Mouse (Mus musculus) neural tube, embryonic 12.5 days (tissue): ENCODE data around the gene Afdn. TPM values are rescaled to one million over a fixed set of nuclear protein-coding genes. Genes with fewer than 3 reads are reported as not detected.
"Not testable (repeated sequence)": the region's sequence is repeated elsewhere in the genome, so short reads cannot be mapped to it uniquely, and the experiment has no call there.

ENCODE experiments used
- ATAC-seq: fragments of 200-750 bp; cut with Nextera tagmentation; 2 replicates; pipeline ENCODE4 v1.8.0; 2017; ENCODE audit warnings: low read depth, mild to moderate bottlenecking, moderate TSS enrichment, moderate library complexity; ENCODE audit not compliant: low FRiP score
- H3K27ac ChIP-seq: fragments of 300-500 bp; sonication (generic); 2 replicates; pipeline ENCODE4 v1.5.1; 2016
- H3K27me3 ChIP-seq: fragments of 300-500 bp; sonication (generic); replicated peaks from 2 replicates; pipeline ENCODE4 v1.6.1; 2016; ENCODE audit warnings: mild to moderate bottlenecking
- H3K36me3 ChIP-seq: fragments of 300-500 bp; sonication (generic); 2 replicates; pipeline ENCODE4 v1.6.1; 2016; ENCODE audit warnings: mild to moderate bottlenecking
- H3K4me1 ChIP-seq: fragments of 300-500 bp; sonication (generic); 2 replicates; pipeline ENCODE4 v1.6.1; 2016
- H3K4me2 ChIP-seq: fragments of 300-500 bp; sonication (generic); replicated peaks from 2 replicates; pipeline ENCODE4 v1.6.1; 2016; ENCODE audit warnings: mild to moderate bottlenecking
- H3K4me3 ChIP-seq: fragments of 300-500 bp; sonication (generic); 2 replicates; pipeline ENCODE4 v1.5.1; 2016
- H3K9ac ChIP-seq: fragments of 300-500 bp; sonication (generic); 2 replicates; pipeline ENCODE4 v1.6.1; 2016; ENCODE audit warnings: mild to moderate bottlenecking
- H3K9me3 ChIP-seq: fragments of 300-500 bp; sonication (generic); 2 replicates; pipeline ENCODE4 v1.6.1; 2016; ENCODE audit warnings: mild to moderate bottlenecking
- WGBS: fragments of 180-500 bp; shearing (Covaris S2); methylation state at CpG from one replicate; pipeline ENCODE4 v1.1.7; 2016; 5-methylcytosine and 5-hydroxymethylcytosine counted together
- polyA plus RNA-seq: library from polyadenylated mRNA; unstranded; fragments of >200 nt; fragmentation: Nextera tagmentation; extraction: Ambion mirVana; gene quantifications from 2 replicates; pipeline ENCODE4 v1.2.1, GENCODE M21; 2016

Gene Afdn
- polyA plus RNA-seq, 1 experiment from 2014 or later = 151 TPM

DNA sequence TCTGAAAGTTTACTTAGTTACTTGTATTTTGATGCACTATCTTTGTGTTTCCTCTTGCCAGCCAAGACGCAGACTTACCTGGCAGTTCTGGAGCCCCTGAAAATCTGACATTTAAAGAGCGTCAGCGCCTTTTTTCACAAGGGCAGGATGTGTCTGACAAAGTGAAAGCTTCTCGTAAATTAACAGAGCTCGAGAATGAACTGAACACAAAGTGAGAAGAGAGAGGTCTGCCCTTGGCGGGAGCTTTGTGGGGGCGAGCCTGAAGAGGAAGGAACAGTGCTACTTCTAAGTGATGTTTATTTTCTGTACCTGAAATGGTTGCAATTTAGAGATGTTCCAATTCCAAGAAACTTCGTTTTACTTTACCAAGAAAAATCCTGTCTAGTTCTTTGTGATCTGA is 143.5 kb downstream of the Afdn start:
- Histone ChIP-seq H3K4me1 (no peaks in the 10 kb centered on the region), H3K9me3 (no peaks in the 10 kb centered on the region), H3K27ac (no peak overlapping the region), H3K27me3 (no peaks in the 10 kb centered on the region), H3K4me2 (no peak overlapping the region), H3K4me3 (no peak overlapping the region), H3K9ac (no peak overlapping the region), H3K36me3 (peaks cover 45% of the 10 kb centered on the region)
- ATAC-seq = no peak
- WGBS = 82% methylated on average over 8 of the region's 8 CpGs

DNA sequence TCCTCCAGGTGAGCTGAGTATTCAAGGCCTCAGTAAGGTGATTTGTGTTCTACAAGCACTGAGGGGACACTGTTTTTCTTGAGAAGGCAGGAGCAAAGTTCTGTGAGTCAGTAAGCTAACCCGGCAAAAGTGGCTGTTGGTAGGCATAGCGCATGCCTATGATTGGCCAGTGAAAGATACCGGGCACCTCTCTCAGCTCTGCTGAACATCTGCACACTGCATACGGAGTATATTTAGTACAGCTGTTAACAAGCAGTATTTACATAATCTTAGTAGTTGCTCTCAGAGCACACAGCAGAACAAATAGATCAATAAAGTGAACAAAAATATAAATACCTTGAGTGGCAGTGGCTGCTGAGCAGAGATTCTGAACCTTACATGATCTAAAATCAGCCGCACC is 146.7 kb downstream of the Afdn start:
- H3K4me3 ChIP-seq = no peak overlapping the region
- no peaks in the 10 kb centered on the region for H3K4me1 ChIP-seq
- H3K27ac ChIP-seq = no peak overlapping the region
- H3K9me3 ChIP-seq = no peaks in the 10 kb centered on the region
- H3K4me2 ChIP-seq = no peak overlapping the region
- no peak overlapping the region for H3K9ac ChIP-seq
- ATAC-seq = no peak
- H3K36me3 ChIP-seq = peaks cover 36% of the 10 kb centered on the region
- H3K27me3 ChIP-seq = no peaks in the 10 kb centered on the region
- WGBS = 96% methylated on average over 5 of the region's 5 CpGs

DNA sequence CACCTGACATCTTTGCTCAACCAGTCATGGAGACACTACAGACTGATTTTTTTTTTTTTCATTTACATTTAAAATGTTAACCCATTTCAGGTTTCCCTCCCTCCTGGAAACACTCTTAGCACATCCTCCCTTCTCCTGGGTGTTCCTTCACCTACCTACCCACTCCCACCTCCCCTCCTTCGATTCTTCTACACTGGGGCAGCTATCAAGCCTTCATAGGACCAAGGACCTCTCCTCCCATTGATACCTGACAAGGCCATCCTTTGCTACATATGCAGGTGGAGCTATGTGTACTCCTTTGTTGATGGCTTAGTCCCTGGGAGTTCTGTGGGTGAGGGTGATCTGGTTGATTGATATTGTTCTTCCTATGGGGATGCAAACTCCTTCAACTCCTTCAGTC is 147.3 kb downstream of the Afdn start:
- no peaks in the 10 kb centered on the region for H3K27me3 ChIP-seq
- H3K9ac ChIP-seq = no peak overlapping the region
- H3K4me2 ChIP-seq = no peak overlapping the region
- WGBS = 87% methylated on average over 1 of the region's 1 CpGs
- no peak for ATAC-seq
- no peak overlapping the region for H3K4me3 ChIP-seq
- H3K36me3 ChIP-seq = peaks cover 32% of the 10 kb centered on the region
- H3K4me1 ChIP-seq = no peaks in the 10 kb centered on the region
- no peaks in the 10 kb centered on the region for H3K9me3 ChIP-seq
- H3K27ac ChIP-seq = no peak overlapping the region

DNA sequence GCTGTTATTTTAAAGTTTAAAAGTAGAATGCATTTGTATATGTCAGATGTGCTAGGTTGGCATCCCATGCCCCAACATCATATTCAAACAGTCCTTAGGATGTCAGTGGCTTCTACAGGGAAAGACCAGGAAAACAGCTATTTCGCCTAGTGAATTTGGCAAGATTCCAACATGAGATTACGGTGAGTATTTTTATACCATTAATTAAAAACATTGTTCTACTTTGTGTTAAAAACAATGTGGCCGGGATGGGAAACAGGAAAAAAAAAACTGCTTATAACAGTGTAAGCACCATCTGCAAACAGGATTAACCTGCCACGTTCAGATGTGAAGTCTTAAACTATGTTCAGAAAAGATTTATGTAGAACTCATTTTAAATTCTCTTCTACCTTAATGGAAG is 153.6 kb downstream of the Afdn start:
- H3K4me2 ChIP-seq = no peak overlapping the region
- no peak overlapping the region for H3K4me3 ChIP-seq
- no peaks in the 10 kb centered on the region for H3K36me3 ChIP-seq
- no peaks in the 10 kb centered on the region for H3K9me3 ChIP-seq
- H3K27me3 ChIP-seq = no peaks in the 10 kb centered on the region
- WGBS = 83% methylated on average over 4 of the region's 4 CpGs
- no peaks in the 10 kb centered on the region for H3K4me1 ChIP-seq
- no peak overlapping the region for H3K9ac ChIP-seq
- H3K27ac ChIP-seq = no peak overlapping the region
- no peak for ATAC-seq

DNA sequence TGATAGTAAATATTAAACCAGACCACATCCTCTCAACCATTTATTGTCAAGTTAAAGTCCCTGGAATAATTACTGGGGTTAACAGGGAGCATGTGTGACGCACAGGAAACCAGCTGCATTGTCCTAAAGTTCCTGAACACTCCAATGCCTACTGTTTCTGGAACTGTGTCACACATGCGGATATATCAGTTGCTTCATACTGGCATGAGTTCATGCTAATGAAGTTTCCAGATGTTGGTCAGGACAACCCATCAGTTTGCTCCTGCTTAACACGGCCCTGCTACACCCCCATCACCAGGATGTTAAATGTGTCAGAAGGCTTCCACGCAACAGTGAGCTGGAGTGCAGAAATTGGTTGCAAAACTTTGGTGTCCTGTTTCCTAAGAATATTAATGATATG is 154.2 kb downstream of the Afdn start:
- Histone ChIP-seq H3K27ac (no peak overlapping the region), H3K4me3 (no peak overlapping the region), H3K27me3 (no peaks in the 10 kb centered on the region), H3K4me2 (no peak overlapping the region), H3K36me3 (no peaks in the 10 kb centered on the region), H3K9me3 (no peaks in the 10 kb centered on the region), H3K9ac (no peak overlapping the region), H3K4me1 (no peaks in the 10 kb centered on the region)
- WGBS = 75% methylated on average over 4 of the region's 4 CpGs
- ATAC-seq = no peak

DNA sequence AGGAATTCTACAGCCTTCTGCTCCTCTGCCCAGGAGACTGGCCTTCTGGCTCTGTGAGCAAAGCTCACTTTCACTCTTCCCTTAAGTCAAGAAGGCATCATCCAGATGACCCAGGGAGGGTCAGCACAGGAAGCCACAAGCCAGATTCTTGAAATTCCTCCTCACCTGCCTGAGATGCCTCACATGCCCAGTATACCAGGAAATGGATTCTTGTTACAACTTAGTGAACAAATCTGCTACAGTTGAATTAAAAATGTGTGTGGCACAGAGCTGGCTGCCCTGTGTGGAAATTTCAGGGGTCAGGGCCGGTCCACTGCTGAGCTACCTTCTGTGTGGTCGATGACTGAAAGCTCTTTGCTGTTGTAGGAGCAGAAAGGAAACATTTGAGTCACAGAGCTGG is 160.4 kb downstream of the Afdn start:
- Histone ChIP-seq H3K9me3 (no peaks in the 10 kb centered on the region), H3K4me3 (no peak overlapping the region), H3K9ac (no peak overlapping the region), H3K36me3 (no peaks in the 10 kb centered on the region), H3K4me2 (no peak overlapping the region), H3K4me1 (no peaks in the 10 kb centered on the region), H3K27me3 (no peaks in the 10 kb centered on the region), H3K27ac (no peak overlapping the region)
- no peak for ATAC-seq
- 83% methylated on average over 2 of the region's 2 CpGs for WGBS

DNA sequence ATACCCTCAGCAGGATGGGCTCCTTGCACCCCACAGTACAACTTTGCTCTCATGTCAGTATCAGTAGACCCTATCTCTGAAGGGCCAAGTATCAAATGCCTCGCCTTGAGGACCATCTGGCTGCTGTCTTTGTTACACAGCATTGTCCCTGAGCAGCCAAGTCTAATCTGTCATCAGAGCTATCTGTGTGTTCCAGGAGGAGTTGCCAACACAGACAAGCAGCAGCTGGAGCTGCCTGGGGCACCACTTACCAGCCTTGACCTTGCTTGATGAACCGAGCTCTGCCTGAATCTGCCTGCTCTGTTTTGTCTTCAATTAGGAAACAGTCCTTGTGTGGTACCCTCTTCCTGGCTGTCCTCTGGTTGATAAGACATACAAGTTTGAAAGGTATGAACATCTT is 163.1 kb downstream of the Afdn start:
- no peak overlapping the region for H3K9ac ChIP-seq
- ATAC-seq = no peak
- 60% methylated on average over 2 of the region's 2 CpGs for WGBS
- H3K36me3 ChIP-seq = no peaks in the 10 kb centered on the region
- no peaks in the 10 kb centered on the region for H3K27me3 ChIP-seq
- no peaks in the 10 kb centered on the region for H3K4me1 ChIP-seq
- H3K4me3 ChIP-seq = no peak overlapping the region
- no peaks in the 10 kb centered on the region for H3K9me3 ChIP-seq
- H3K4me2 ChIP-seq = no peak overlapping the region
- H3K27ac ChIP-seq = no peak overlapping the region

DNA sequence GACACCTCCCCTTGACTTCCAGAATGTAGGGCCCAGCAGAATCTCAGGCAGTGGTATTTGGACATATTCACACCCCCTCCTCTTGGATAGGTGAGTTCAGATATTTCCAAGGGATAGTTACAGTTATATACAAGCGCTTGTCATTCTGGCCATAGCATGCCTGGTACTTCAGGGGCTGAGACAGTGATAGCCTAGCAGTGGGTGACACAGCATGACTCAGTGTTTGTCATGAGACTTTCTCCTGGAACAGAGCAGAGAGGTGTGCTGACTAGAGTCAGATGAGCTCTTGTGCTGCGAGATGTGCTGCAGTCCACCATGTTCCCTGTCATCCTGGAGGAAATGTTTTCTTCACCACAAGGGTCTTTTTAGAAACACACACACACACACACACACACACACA is 164.2 kb downstream of the Afdn start:
- 95% methylated on average over 2 of the region's 2 CpGs for WGBS

DNA sequence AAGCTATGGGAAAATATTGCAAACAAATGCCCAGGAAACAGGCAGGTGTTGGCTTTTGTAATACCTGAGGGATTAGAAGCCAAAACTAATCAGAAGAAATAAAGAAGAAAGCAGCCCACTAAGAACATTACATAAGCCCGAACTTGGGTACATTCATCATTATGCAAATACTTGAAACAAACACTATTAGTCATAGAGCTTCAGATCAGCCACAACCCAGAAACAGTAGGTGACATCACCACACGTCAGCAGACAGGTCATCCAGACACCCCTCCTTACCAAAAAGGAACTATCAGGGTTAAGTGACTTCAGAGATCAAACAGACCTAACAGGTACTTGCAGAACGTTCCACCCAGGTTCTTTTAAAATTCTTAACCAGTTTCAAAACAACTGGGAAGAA is 165.6 kb downstream of the Afdn start:
- WGBS = 68% methylated on average over 3 of the region's 3 CpGs
- no peak overlapping the region for H3K4me3 ChIP-seq
- H3K36me3 ChIP-seq = no peaks in the 10 kb centered on the region
- no peaks in the 10 kb centered on the region for H3K27me3 ChIP-seq
- no peak overlapping the region for H3K4me2 ChIP-seq
- no peak overlapping the region for H3K27ac ChIP-seq
- H3K4me1 ChIP-seq = no peaks in the 10 kb centered on the region
- no peak overlapping the region for H3K9ac ChIP-seq
- no peak for ATAC-seq
- H3K9me3 ChIP-seq = no peaks in the 10 kb centered on the region

More for the DNA sequence above, 164.2 kb downstream of the Afdn start:
- no peak for ATAC-seq
- Histone ChIP-seq H3K4me2 (no peak overlapping the region), H3K4me3 (no peak overlapping the region), H3K27ac (no peak overlapping the region), H3K9ac (no peak overlapping the region), H3K36me3 (no peaks in the 10 kb centered on the region), H3K27me3 (no peaks in the 10 kb centered on the region), H3K9me3 (no peaks in the 10 kb centered on the region), H3K4me1 (no peaks in the 10 kb centered on the region)

DNA sequence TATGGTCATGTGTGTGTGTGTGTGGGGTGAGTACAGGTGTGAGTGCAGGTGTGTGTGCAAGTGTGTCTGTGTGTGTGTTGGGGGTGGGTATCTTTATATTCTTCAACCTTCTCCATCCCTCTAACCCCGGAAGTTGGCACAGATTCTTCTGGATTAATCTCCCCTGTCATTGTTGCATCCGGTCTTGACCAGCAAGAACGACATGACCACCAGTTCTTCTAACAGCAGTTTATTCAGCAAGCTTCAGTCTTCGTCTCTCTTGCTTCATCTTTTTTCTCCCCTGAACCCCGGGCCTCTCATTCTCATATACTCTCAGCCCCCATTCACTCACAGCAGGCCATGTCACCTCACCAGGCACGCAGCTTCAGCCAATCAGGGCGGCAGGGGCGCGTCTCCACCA is 170.1 kb downstream of the Afdn start:
- Histone ChIP-seq H3K27ac (no peak overlapping the region), H3K4me1 (no peaks in the 10 kb centered on the region), H3K4me3 (no peak overlapping the region), H3K9me3 (no peaks in the 10 kb centered on the region), H3K4me2 (no peak overlapping the region), H3K36me3 (no peaks in the 10 kb centered on the region), H3K27me3 (no peaks in the 10 kb centered on the region), H3K9ac (no peak overlapping the region)
- 85% methylated on average over 9 of the region's 9 CpGs for WGBS
- no peak for ATAC-seq

DNA sequence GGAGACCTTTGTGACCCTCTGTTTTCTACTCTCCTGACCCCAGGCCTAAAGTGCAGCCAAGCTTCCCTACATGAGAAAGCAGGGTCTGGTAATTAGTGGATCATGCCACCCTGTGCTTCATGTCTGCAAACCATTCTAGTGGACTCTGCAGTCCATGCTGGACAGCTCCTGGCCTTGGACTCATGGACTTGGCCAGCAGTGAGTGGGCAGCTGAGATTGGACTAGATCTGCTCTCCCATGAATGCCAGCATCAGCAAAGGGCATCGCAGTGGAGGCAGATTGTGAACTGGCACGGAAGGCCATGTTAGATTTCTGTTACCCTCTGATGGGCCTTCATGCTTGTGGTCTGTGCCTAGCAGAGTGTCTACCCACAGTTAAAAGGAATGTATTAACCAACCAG is 175.0 kb downstream of the Afdn start:
- H3K4me3 ChIP-seq, H3K4me1 ChIP-seq, H3K36me3 ChIP-seq, H3K4me2 ChIP-seq, ATAC-seq, H3K9ac ChIP-seq, H3K27me3 ChIP-seq, H3K9me3 ChIP-seq, H3K27ac ChIP-seq: not testable (repeated sequence)
- WGBS = 94% methylated on average over 2 of the region's 2 CpGs

DNA sequence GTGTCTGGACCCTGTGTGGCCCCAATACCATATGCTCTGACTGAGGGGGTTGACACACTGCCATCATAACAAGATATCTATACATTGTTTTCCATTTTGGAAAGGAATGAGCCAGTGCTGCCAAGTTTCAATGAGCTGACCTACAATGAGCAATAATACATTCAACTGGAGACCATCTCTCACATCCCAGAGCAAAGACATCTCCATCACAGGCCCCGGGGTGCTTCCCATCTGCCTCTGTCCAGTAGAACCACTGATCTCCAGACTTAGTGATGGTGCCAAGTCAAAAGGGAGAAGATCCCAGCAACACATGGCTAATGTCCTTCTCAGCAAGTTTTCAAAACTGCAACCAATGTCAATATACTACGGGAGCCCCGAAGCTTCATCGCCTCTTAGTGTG is 177.4 kb downstream of the Afdn start:
- ATAC-seq = no peak
- Histone ChIP-seq H3K9me3 (no peaks in the 10 kb centered on the region), H3K27ac (no peak overlapping the region), H3K4me1 (no peaks in the 10 kb centered on the region), H3K27me3 (no peaks in the 10 kb centered on the region), H3K4me2 (no peak overlapping the region), H3K36me3 (no peaks in the 10 kb centered on the region), H3K9ac (no peak overlapping the region), H3K4me3 (no peak overlapping the region)
- WGBS = 95% methylated on average over 4 of the region's 4 CpGs

DNA sequence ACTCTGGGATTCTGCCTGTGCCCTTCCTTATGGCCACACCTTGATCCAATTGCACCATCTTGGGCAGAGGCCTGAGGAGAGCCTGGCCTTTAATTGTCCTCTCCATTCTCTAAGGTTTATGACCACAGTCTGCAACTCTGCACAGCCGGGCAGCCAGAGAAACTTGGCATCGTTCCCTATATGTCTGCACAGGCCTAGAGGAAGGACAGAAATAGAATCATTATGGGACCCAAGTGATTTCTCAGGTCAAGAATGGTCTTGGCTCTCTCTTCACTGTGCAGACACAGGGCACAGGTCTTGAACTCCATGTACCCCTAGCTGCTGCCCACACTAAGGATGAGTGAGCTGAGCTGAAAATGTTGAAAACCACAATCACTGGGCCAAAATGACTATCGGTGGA is 178.3 kb downstream of the Afdn start:
- H3K4me3 ChIP-seq = no peak overlapping the region
- H3K9me3 ChIP-seq = no peaks in the 10 kb centered on the region
- H3K9ac ChIP-seq = no peak overlapping the region
- H3K27me3 ChIP-seq = no peaks in the 10 kb centered on the region
- H3K4me1 ChIP-seq = no peaks in the 10 kb centered on the region
- no peak for ATAC-seq
- no peak overlapping the region for H3K27ac ChIP-seq
- 72% methylated on average over 3 of the region's 3 CpGs for WGBS
- H3K4me2 ChIP-seq = no peak overlapping the region
- H3K36me3 ChIP-seq = no peaks in the 10 kb centered on the region

DNA sequence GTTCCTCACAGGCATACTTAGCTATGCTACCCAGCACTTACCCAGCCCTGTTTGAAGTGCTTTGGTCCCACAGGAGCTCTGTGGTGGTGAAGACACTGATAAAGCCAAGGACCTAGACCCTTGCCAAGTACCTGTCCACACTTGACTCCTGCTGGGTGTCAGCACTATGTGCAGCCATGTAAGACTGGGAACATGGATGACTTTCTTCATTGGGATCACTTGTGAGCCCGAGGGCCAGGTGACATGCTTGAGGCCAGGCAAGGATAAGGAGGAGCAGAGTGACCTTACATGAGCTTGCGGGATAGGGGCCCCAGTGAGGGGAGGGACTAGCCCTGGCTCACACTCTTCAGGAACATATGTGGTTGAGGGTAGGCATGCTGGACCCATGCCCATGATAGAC is 178.9 kb downstream of the Afdn start:
- WGBS = 82% methylated on average over 2 of the region's 2 CpGs
- not testable (repeated sequence) for H3K27ac ChIP-seq, H3K4me3 ChIP-seq, H3K36me3 ChIP-seq, H3K4me1 ChIP-seq, H3K4me2 ChIP-seq, ATAC-seq, H3K9ac ChIP-seq, H3K9me3 ChIP-seq, H3K27me3 ChIP-seq
